Mouse (Mus musculus) G1E (cell line): ENCODE measurements around the gene Ahnak2.

Experiments used
- CTCF ChIP-seq: IDR thresholded peaks from 2 replicates; pipeline ENCODE4 v1.5.1; 2012; ENCODE audit warnings: low read depth, low read length, inconsistent platforms, mixed read lengths
- TAL1 ChIP-seq: conservative IDR thresholded peaks from 2 replicates; pipeline ENCODE4 v1.6.1; 2012; ENCODE audit warnings: low read depth, low read length, inconsistent platforms, mixed read lengths

- TF ChIP-seq CTCF, result no peak
- TF ChIP-seq TAL1, result no peak
Measured at GRCm38 (mm10) chr12:112770396-112770795, 32.1 kb downstream of the Ahnak2 start.
